Mouse (Mus musculus): ENCODE data around the gene Plekhm1. TPM values are rescaled to one million over a fixed set of nuclear protein-coding genes. Genes with fewer than 3 reads are reported as not detected.
A peak's percentile ranks its signal among the peaks of the same experiment; 100 is the strongest.

Plekhm1 gene
- total RNA-seq, 4 experiments from 2014 or later = 11.0 to 12.5 (median 11.6) TPM

DNA sequence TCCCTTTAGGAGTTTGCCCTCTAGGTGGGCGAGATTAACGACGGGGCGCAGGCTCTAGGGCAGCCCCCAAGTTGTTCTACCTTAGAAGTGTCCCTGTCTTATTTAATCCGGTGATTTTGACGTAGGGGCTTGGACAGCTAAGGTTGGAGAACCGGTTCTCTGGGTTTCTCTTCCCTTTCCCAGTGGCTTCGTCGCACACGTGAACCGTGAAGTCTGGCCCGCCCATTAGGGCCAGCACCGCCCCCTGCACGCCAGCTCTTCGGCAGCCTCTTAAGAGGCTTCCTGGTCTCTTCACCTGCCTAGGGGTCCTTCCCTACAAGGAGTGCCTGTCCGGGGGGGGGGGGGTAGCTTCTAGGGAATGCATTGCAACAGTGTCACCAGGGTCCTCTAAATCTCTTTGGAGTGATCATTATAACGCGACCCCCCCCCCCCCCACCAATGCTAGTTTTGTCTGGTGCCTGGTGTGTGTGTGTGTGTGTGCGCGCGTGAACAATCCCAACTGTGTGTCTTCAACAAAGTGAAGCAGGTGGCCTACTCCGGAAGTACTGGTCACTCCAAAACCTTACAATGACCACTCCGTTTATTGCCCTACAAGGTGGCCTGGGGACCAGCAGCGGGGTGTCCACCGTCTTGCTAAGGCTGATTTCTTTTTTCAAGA is 51.0 kb downstream of the Plekhm1 start:
- no peak for DNase-seq (ENCODE audit: low spot score)

- DNase-seq (ENCODE audit: low spot score) = no peak
These were observed 51.8 kb downstream of the Plekhm1 start for GRCm38 (mm10) chr11:103360661-103361081.

DNA sequence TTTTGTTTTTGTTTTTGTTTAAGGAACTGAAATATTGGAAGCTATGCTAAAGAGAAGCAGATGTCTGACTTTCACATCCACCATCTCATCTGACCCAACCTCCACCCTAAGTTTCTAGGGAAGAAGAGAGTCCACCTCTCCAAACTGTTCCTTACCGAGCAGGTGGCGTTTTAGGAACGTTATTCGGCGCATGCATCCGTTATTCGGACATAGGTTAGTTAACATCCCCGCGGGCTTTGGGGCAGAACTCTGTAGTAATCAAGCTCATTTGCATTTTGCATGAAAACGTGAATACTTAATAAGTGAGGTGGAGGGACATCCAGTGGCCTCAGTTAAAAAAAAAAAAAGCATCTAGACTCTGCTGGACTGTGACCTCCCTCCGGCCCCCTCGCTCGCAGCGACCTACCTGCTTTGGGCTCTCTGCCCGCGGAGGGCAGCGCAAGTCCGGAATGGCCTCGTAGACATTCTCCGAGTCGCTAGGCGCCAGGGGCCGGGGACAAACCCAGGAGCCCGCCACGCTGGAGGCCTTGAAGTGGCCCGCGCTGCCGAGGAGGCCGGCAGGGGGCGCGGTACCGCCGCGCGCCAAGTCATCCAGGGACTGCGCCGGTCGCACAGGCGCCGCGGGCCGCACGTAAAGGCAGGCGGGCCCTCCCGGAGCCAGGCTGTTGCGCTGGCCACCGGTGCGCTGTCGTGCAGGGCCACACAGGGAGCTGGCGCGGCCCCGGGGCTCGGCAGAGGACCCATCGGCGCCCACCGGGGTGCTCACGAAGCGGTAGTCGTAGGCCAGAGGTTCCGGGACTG is 52.4 kb downstream of the Plekhm1 start:
- peak; percentile 84 for DNase-seq (ENCODE audit: low spot score)

DNA sequence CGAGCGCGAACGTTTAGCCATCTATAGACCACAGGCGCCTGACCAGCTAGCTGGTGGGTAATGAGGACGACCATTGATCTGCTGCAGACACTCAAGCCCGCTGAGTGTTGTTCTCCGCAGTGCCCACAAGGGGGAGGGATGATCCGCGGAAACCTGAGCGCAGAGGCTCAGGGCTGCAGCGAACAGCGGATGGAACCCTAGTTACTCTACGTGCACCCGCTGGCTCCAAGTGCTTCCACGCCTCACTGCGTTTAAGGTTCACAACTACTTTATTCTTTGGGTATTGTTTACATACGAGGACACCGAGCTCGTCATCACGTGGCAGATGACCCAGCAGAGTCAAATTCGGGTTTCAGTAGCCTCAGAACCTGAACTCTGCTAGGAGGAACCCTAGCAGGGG is 53.4 kb downstream of the Plekhm1 start:
- DNase-seq (ENCODE audit: low spot score) = peak; percentile 78

GRCm38 (mm10) chr11:103358316-103358715 is 54.2 kb downstream of the Plekhm1 start:
- peak; percentile 72 for DNase-seq (ENCODE audit: low spot score)

GRCm38 (mm10) chr11:103357710-103358109 is 54.8 kb downstream of the Plekhm1 start:
- no peak for DNase-seq (ENCODE audit: low spot score)

DNA sequence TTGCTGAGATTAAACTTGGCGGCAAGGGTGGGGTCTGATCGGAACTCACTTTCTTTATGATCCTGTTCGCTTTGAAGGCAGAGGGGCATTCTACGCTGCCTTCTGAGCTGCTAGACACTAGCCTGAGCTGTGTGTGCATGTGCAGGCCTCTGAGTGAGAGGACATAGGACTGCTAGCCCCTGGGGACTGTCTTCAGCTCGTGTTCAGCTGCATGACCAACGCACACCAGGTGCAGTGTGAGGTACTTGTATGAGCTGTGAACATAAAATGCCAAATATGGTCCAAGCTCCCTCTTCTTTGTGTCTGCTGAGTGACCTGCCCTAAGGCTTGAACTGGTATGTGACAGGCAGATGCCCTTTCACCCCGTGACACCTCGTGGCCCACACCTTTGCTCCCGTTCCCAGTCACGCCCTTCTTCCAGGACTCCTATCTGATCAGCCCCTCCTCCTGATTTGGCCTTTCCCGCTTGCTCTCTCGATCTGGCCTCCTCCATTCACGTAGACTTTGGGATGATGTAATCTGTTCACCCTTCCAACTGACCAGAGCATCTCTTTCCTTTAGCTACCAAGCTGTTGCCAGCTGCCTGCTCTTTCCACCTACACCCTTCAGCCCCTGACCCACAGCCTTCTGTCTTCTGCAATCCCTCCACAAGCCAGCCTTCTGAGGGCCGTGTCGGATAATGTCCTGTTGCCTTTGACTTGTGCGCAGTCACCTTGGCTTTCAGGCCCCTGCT is 55.4 kb downstream of the Plekhm1 start:
- no peak for DNase-seq (ENCODE audit: low spot score)

GRCm38 (mm10) chr11:103356032-103356571 is 56.4 kb downstream of the Plekhm1 start:
- no peak for DNase-seq (ENCODE audit: low spot score)

GRCm38 (mm10) chr11:103355251-103355650 is 57.2 kb downstream of the Plekhm1 start:
- no peak for DNase-seq (ENCODE audit: low spot score)

DNA sequence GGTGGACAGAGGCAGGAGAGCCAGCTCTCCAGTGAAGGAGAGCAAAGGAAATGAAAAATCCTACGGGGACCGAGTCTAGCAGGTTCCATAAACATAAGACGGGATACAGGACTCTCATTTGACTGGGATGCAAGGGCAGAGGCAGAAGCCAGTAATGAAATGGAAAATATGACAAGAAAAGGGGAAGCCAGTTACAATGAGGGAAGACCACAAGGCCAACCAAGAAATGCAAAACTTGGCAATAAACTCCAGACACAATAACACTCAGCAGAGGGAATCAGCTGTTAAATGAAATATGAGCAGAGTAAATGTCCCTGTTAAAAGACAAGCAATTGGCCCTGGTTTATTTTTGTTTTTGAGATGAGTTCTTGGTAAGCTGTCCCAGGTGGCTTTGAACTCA is 58.5 kb downstream of the Plekhm1 start:
- no peak for DNase-seq (ENCODE audit: low spot score)

DNA sequence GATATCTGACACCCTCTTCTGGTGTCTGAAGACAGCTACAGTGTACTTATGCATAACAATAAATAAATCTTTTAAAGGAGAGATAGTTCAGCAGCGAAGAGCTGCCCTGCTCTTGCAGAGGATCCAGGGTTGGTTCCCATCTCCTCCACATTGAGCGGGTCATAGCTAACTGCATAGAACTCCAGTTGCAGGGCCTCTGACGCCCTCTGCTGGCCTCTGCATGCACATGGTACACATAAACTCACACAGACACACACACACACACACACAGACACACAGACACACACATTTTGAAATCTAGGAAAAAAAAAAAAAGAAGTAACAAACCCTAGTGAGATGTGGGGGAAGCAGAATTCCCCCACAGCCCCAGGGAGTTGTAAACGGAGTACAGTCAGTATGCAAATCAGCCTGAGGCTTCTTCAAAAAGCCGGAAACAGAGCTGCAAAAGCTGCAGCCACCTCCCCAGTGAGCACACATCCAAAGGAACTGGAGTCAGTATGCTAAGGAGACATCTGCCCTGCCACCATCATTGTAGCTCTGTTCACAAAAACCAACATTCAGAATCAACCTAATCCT is 60.2 kb downstream of the Plekhm1 start:
- no peak for DNase-seq (ENCODE audit: low spot score)

DNA sequence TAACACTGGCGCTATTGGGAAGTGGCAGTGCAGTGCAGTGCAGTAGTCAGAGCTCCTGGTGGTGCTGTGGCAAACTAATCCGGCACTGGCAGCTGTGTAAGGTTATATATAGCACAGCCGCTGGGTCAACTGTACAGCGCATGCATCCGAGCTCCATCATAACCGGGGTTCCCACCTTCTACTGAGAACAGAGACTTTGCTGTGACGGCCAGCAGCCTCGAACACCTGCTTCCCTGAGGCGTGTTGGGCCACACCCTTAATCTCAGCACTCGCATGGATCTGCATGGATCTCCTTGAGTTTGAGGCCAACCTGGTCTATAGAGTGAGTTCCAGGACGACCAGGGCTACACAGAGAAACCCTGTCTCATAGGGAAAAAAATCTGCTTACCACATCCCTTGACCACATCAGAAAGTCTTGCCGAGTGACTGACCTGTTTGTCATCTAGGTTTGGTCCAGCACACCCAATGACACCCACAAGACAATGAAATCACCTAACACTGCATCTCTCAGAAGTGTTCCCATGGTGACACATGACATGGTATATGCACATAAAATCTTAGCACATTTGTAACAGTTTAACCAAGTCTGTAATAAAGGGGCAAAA is 61.7 kb downstream of the Plekhm1 start:
- no peak for DNase-seq (ENCODE audit: low spot score)

- no peak for DNase-seq (ENCODE audit: low spot score)
These were observed 62.8 kb downstream of the Plekhm1 start for GRCm38 (mm10) chr11:103349699-103350098.

DNA sequence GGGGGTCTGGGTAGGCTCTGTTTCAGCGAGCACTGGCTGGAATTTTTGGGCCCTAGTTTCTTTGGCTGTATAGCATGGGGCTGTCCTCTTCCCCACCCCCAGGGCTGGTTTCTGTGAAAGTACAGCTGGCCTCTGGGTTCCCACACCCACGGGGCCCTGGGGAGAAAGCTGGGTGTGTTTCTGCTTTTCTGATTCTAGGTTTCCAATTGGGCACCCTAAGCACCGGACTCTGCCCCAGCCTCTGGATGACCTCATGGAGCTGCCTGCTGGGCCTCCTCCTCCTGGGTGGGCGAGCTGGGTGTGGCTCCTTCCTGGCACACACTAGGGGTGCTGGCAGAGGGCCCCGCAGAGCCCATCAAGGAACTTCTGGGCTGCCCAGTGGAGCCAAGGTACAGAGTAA is 65.8 kb downstream of the Plekhm1 start:
- peak; percentile 61 for DNase-seq (ENCODE audit: low spot score)

GRCm38 (mm10) chr11:103346236-103346635 is 66.3 kb downstream of the Plekhm1 start:
- no peak for DNase-seq (ENCODE audit: low spot score)

DNA sequence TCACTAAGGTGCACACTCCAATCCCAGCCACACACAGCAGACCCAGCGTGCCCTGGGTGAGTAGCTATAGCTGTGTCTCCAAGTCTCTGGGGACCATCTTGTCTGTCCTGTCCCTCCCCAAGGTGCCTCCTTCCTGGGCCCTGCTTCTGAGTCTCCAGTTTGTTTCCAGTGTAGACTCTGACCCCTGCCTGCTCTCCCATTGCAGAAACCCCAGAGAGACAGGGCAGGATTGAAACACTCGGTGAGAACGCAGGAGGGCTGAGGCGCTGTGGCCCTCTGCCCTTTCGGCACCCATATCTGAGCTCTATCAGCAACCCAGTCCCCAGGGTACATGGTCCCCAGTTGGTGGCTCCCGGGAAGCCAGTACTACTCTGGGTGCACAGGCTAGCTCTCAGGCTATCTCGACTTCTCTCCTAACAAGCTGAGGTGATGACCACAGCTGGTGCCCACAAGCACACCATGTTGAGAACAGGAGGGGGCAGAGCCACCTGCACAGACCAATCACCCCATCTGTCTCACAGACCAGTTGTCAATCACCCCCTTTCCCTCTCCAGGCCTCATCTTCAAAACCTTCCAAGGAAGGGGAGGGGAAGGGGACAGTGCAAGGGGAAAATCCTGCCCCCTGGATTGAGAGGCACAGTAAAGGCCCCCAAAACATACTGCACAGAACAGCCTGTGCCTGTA is 66.9 kb downstream of the Plekhm1 start:
- DNase-seq (ENCODE audit: low spot score) = no peak

DNA sequence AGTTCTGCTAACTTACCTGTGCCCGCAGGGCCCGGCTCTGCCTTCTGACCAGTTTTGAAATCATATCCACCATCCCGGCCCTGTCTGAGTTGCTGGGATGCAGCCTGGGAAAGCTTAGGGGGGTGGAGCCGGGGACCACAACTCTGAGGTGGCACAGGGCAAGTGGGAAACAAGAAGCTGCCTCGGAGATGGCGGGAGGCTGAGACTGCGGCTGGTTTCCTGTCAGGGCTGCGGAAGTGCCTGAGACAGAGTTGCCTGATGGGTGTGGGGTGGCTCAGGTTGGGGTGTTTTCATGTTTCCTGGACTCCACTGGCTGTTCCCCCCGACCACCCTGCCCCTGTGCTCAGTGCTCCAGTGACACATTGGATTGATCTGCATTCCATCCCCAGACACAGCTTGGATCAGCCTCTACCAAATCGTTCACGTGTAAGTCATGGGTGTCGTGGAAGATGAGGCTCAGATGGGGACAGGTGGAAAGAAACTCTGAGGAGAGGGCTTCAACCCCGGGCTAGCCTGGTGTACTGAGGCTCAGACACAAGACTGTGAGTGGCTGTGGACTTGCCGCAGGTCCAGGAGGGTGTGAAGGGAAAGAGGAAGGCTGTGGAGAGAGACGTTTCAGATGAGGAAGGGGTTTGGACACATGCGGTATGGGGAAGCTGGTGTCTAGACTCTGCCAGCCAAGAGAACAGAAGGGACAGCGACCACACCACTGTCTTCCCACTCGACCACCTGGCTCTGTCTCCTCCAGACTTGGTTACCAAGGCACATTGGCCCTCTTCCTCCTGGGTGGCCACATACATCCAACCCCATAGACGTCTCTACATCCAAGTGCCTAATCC is 67.8 kb downstream of the Plekhm1 start:
- no peak for DNase-seq (ENCODE audit: low spot score)

- no peak for DNase-seq (ENCODE audit: low spot score)
These were observed 68.6 kb downstream of the Plekhm1 start for GRCm38 (mm10) chr11:103343881-103344280.

DNA sequence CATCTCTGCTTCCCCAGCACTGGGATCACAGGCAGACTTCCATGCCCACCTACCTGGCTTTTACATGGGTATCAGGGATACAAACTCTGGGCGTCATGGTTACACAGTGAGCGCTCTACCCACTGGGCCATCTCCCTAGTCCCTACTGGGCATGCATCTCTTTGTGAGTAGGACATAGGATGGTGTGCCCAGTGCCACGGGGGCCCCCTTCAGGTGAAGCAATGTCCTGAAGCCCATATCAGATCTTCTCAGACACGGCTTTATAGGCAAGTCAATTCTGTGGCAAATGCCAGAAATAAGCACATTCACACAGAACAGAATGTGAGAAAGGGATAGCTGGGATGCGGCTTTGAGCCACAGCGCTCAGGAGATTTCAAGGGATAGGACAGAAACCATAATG is 69.4 kb downstream of the Plekhm1 start:
- DNase-seq (ENCODE audit: low spot score) = no peak

GRCm38 (mm10) chr11:103340677-103341076 is 71.8 kb downstream of the Plekhm1 start:
- DNase-seq (ENCODE audit: low spot score) = no peak

Data from heart, adult 8-10 months (tissue).